Mouse (Mus musculus): Measurements from ENCODE around the gene Gm28047. TPM values are rescaled to one million over a fixed set of nuclear protein-coding genes. Genes with fewer than 3 reads are reported as not detected.

Gm28047 gene
- polyA plus RNA-seq, 1 experiment from 2014 or later = not detected

- H3K36me3 ChIP-seq (ENCODE audit: control insufficient read depth, insufficient read depth, low read length) = peaks cover 73% of the 10 kb centered on the region
- H3K27me3 ChIP-seq (ENCODE audit: control insufficient read depth, insufficient read depth, low read length) = no peaks in the 10 kb centered on the region
- H3K4me3 ChIP-seq (ENCODE audit: control insufficient read depth in 1 of 2, insufficient read depth in 1 of 2, low read depth in 1 of 2, low read length in 2 of 2) = no peak overlapping the region
- no peak for ATAC-seq (ENCODE audit: insufficient number of reproducible peaks, insufficient read depth, low FRiP score, low read depth)
- peaks cover 2 to 13% of the 10 kb centered on the region in 2 experiments; a peak in 2 of 4 replicates for H3K4me1 ChIP-seq (ENCODE audit: control insufficient read depth in 2 of 2, insufficient read depth in 2 of 2, low read length in 2 of 2)
- no peak overlapping the region for H3K9ac ChIP-seq (ENCODE audit: low read length)
- peak overlapping the region in 1 of 2 experiments; percentile 63; a peak in 1 of 4 replicates for H3K27ac ChIP-seq (replicated peaks in 1 of 2; ENCODE audit: control insufficient read depth in 1 of 2, insufficient read depth in 1 of 2, low read depth in 2 of 2, low read length in 2 of 2)
- H3K9me3 ChIP-seq (ENCODE audit: control insufficient read depth, low read length) = no peaks in the 10 kb centered on the region
- no peak overlapping the region for H3K4me2 ChIP-seq (ENCODE audit: low read length)
- WGBS = 96% methylated on average over 3 of the region's 3 CpGs
Measured at GRCm38 (mm10) chr15:102547478-102547877, 77.4 kb downstream of the Gm28047 start.

GRCm38 (mm10) chr15:102546677-102547427 is 78.0 kb downstream of the Gm28047 start:
- Histone ChIP-seq H3K9ac (ENCODE audit: low read length) (no peak overlapping the region), H3K36me3 (ENCODE audit: control insufficient read depth, insufficient read depth, low read length) (peaks cover 73% of the 10 kb centered on the region), H3K9me3 (ENCODE audit: control insufficient read depth, low read length) (0 out of 2 replicates have a peak, but pooled peaks cover 2% of the 10 kb centered on the region), H3K4me3 (ENCODE audit: control insufficient read depth in 1 of 2, insufficient read depth in 1 of 2, low read depth in 1 of 2, low read length in 2 of 2) (no peak overlapping the region), H3K4me2 (ENCODE audit: low read length) (no peak overlapping the region), H3K27ac (replicated peaks in 1 of 2; ENCODE audit: control insufficient read depth in 1 of 2, insufficient read depth in 1 of 2, low read depth in 2 of 2, low read length in 2 of 2) (peak overlapping the region; percentile 10 to 63; a peak in 3 of 4 replicates), H3K4me1 (ENCODE audit: control insufficient read depth in 2 of 2, insufficient read depth in 2 of 2, low read length in 2 of 2) (peaks cover 2 to 13% of the 10 kb centered on the region in 2 experiments; a peak in 2 of 4 replicates), H3K27me3 (ENCODE audit: control insufficient read depth, insufficient read depth, low read length) (no peaks in the 10 kb centered on the region)
- peak; percentile 50; the same call in 1 of the 2 replicates for ATAC-seq (ENCODE audit: insufficient number of reproducible peaks, insufficient read depth, low FRiP score, low read depth)
- WGBS = 65% methylated on average over 3 of the region's 3 CpGs

GRCm38 (mm10) chr15:102546246-102546645 is 78.6 kb downstream of the Gm28047 start:
- 90% methylated on average over 3 of the region's 3 CpGs for WGBS
- Histone ChIP-seq H3K9ac (ENCODE audit: low read length) (no peak overlapping the region), H3K4me3 (ENCODE audit: control insufficient read depth in 1 of 2, insufficient read depth in 1 of 2, low read depth in 1 of 2, low read length in 2 of 2) (no peak overlapping the region), H3K9me3 (ENCODE audit: control insufficient read depth, low read length) (0 out of 2 replicates have a peak, but pooled peaks cover 4% of the 10 kb centered on the region), H3K4me2 (ENCODE audit: low read length) (no peak overlapping the region), H3K36me3 (ENCODE audit: control insufficient read depth, insufficient read depth, low read length) (peaks cover 73% of the 10 kb centered on the region), H3K27me3 (ENCODE audit: control insufficient read depth, insufficient read depth, low read length) (no peaks in the 10 kb centered on the region), H3K27ac (replicated peaks in 1 of 2; ENCODE audit: control insufficient read depth in 1 of 2, insufficient read depth in 1 of 2, low read depth in 2 of 2, low read length in 2 of 2) (peak overlapping the region in 1 of 2 experiments; percentile 63; a peak in 1 of 4 replicates), H3K4me1 (ENCODE audit: control insufficient read depth in 2 of 2, insufficient read depth in 2 of 2, low read length in 2 of 2) (peaks cover 2 to 13% of the 10 kb centered on the region in 2 experiments; a peak in 2 of 4 replicates)
- no peak for ATAC-seq (ENCODE audit: insufficient number of reproducible peaks, insufficient read depth, low FRiP score, low read depth)

- 94% methylated on average over 4 of the region's 4 CpGs for WGBS
Measured at GRCm38 (mm10) chr15:102544801-102545200, 80.1 kb downstream of the Gm28047 start.

GRCm38 (mm10) chr15:102533926-102534325 is 90.9 kb downstream of the Gm28047 start:
- WGBS = 97% methylated on average over 7 of the region's 7 CpGs
- H3K9me3 ChIP-seq (ENCODE audit: control insufficient read depth, low read length) = no peaks in the 10 kb centered on the region
- ATAC-seq (ENCODE audit: insufficient number of reproducible peaks, insufficient read depth, low FRiP score, low read depth) = no peak
- H3K36me3 ChIP-seq (ENCODE audit: control insufficient read depth, insufficient read depth, low read length) = peaks cover 95% of the 10 kb centered on the region
- H3K4me3 ChIP-seq (ENCODE audit: control insufficient read depth in 1 of 2, insufficient read depth in 1 of 2, low read depth in 1 of 2, low read length in 2 of 2) = no peak overlapping the region
- no peaks in the 10 kb centered on the region for H3K4me1 ChIP-seq (ENCODE audit: control insufficient read depth in 2 of 2, insufficient read depth in 2 of 2, low read length in 2 of 2)
- no peaks in the 10 kb centered on the region for H3K27me3 ChIP-seq (ENCODE audit: control insufficient read depth, insufficient read depth, low read length)
- no peak overlapping the region for H3K4me2 ChIP-seq (ENCODE audit: low read length)
- no peak overlapping the region for H3K9ac ChIP-seq (ENCODE audit: low read length)
- H3K27ac ChIP-seq (replicated peaks in 1 of 2; ENCODE audit: control insufficient read depth in 1 of 2, insufficient read depth in 1 of 2, low read depth in 2 of 2, low read length in 2 of 2) = no peak overlapping the region

More at GRCm38 (mm10) chr15:102544801-102545200, 80.1 kb downstream of the Gm28047 start:
- Histone ChIP-seq H3K36me3 (ENCODE audit: control insufficient read depth, insufficient read depth, low read length) (peaks cover 80% of the 10 kb centered on the region), H3K9ac (ENCODE audit: low read length) (no peak overlapping the region), H3K27ac (replicated peaks in 1 of 2; ENCODE audit: control insufficient read depth in 1 of 2, insufficient read depth in 1 of 2, low read depth in 2 of 2, low read length in 2 of 2) (no peak overlapping the region), H3K4me1 (ENCODE audit: control insufficient read depth in 2 of 2, insufficient read depth in 2 of 2, low read length in 2 of 2) (peaks cover 2 to 13% of the 10 kb centered on the region in 2 experiments; a peak in 2 of 4 replicates), H3K4me2 (ENCODE audit: low read length) (no peak overlapping the region), H3K4me3 (ENCODE audit: control insufficient read depth in 1 of 2, insufficient read depth in 1 of 2, low read depth in 1 of 2, low read length in 2 of 2) (no peak overlapping the region), H3K9me3 (ENCODE audit: control insufficient read depth, low read length) (0 out of 2 replicates have a peak, but pooled peaks cover 4% of the 10 kb centered on the region), H3K27me3 (ENCODE audit: control insufficient read depth, insufficient read depth, low read length) (no peaks in the 10 kb centered on the region)
- no peak for ATAC-seq (ENCODE audit: insufficient number of reproducible peaks, insufficient read depth, low FRiP score, low read depth)

- Histone ChIP-seq H3K4me2 (ENCODE audit: low read length) (no peak overlapping the region), H3K27me3 (ENCODE audit: control insufficient read depth, insufficient read depth, low read length) (no peaks in the 10 kb centered on the region), H3K9me3 (ENCODE audit: control insufficient read depth, low read length) (no peaks in the 10 kb centered on the region), H3K36me3 (ENCODE audit: control insufficient read depth, insufficient read depth, low read length) (peaks cover 96% of the 10 kb centered on the region), H3K4me3 (ENCODE audit: control insufficient read depth in 1 of 2, insufficient read depth in 1 of 2, low read depth in 1 of 2, low read length in 2 of 2) (no peak overlapping the region), H3K27ac (replicated peaks in 1 of 2; ENCODE audit: control insufficient read depth in 1 of 2, insufficient read depth in 1 of 2, low read depth in 2 of 2, low read length in 2 of 2) (no peak overlapping the region), H3K9ac (ENCODE audit: low read length) (no peak overlapping the region), H3K4me1 (ENCODE audit: control insufficient read depth in 2 of 2, insufficient read depth in 2 of 2, low read length in 2 of 2) (no peaks in the 10 kb centered on the region)
- WGBS = 92% methylated on average over 3 of the region's 3 CpGs
- ATAC-seq (ENCODE audit: insufficient number of reproducible peaks, insufficient read depth, low FRiP score, low read depth) = no peak
Measured at GRCm38 (mm10) chr15:102532106-102532900, 92.6 kb downstream of the Gm28047 start.

- Histone ChIP-seq H3K4me2 (ENCODE audit: low read length) (no peak overlapping the region), H3K9me3 (ENCODE audit: control insufficient read depth, low read length) (no peaks in the 10 kb centered on the region), H3K27ac (replicated peaks in 1 of 2; ENCODE audit: control insufficient read depth in 1 of 2, insufficient read depth in 1 of 2, low read depth in 2 of 2, low read length in 2 of 2) (no peak overlapping the region), H3K4me1 (ENCODE audit: control insufficient read depth in 2 of 2, insufficient read depth in 2 of 2, low read length in 2 of 2) (no peaks in the 10 kb centered on the region), H3K4me3 (ENCODE audit: control insufficient read depth in 1 of 2, insufficient read depth in 1 of 2, low read depth in 1 of 2, low read length in 2 of 2) (no peak overlapping the region), H3K9ac (ENCODE audit: low read length) (no peak overlapping the region), H3K36me3 (ENCODE audit: control insufficient read depth, insufficient read depth, low read length) (peaks cover 93% of the 10 kb centered on the region), H3K27me3 (ENCODE audit: control insufficient read depth, insufficient read depth, low read length) (no peaks in the 10 kb centered on the region)
- no peak for ATAC-seq (ENCODE audit: insufficient number of reproducible peaks, insufficient read depth, low FRiP score, low read depth)
- WGBS = 82% methylated on average over 4 of the region's 4 CpGs
Measured at GRCm38 (mm10) chr15:102531586-102531985, 93.3 kb downstream of the Gm28047 start.

Data from heart, embryonic 14.5 days (tissue).